Mouse (Mus musculus) CH12.LX (cell line): ENCODE measurements around the gene Pnpla8.

ENCODE experiments used
- CTCF ChIP-seq, 2 experiments: IDR thresholded peaks in 1 of 2; conservative IDR thresholded peaks in 1 of 2; 2 replicates each; pipeline ENCODE4 v1.5.1; 2011 to 2012; ENCODE audit warnings: low read depth in 2 of 2, low read length in 2 of 2, improper control_type of control experiment in 1 of 2, inconsistent platforms in 1 of 2, mild to moderate bottlenecking in 1 of 2, moderate library complexity in 1 of 2
- MAX ChIP-seq: IDR thresholded peaks from 2 replicates; pipeline ENCODE4 v1.6.1; 2011; ENCODE audit warnings: low read length, improper control_type of control experiment

DNA sequence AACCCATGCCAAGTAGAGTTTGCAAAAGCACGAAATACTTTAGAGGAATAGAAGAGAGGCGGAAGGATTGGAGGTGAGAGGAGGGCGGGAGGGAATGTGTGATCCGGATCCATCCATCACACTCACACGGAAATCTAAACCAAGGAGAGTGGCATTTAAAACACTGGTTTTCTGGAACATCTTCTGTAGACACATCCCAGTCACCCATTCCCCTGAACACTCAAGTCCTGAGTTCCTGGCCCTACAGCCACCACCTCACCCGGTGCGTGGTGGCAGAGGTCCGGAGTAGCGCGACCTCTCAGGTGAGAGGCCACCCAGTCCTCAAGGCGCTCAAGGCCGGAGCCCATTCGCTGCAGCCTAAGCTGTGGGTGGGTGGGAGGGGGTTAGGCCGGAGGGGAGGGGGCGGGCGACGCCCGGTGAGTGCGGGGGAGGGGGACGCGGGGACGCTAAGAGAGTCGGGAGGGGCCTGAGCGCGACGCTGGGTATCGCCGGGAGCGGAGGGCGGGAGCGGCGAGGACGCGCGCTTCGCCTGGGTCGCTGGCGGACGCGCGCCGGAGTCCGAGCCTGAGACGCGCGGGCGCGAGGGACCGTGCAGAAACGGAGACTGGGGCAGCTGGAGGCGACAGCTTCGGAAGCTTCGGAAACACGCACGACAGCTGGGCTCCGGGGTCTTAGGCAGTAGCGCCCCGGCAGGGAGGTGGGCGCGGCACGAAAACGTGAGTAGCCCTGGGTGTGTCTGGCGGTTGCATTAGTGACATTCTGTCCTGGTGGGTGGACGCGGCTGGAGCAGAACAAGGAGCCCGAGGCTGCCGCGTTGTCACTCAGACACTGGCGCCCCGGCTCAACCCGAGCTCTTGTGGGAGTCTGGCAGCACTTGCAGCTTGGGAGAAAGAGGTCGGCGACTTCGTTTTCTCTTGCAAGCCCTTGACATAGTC lies 107.5 kb downstream of the Pnpla8 start, which contains the start of gene Nrcam:
- no peak for TF ChIP-seq MAX
- TF ChIP-seq CTCF (conservative IDR thresholded peaks at IDR 0.05 in 1 of 2, IDR thresholded peaks at IDR 0.05 in 1 of 2; ENCODE audit: low read depth in 2 of 2, low read length in 2 of 2): no peak
